Mouse (Mus musculus) embryo, embryonic 9.5 days (tissue): ENCODE measurements around the gene Adnp.

Experiments used
- DNase-seq: peaks from one replicate; pipeline ENCODE4 v3.0.0-alpha.2; 2017; ENCODE audit errors: extremely low spot score

The Adnp gene

GRCm38 (mm10) chr2:168156361-168156760, 50.6 kb downstream of the Adnp start:
- no peak for DNase-seq

- DNase-seq: no peak
These were observed 51.2 kb downstream of the Adnp start for GRCm38 (mm10) chr2:168155666-168156065.

GRCm38 (mm10) chr2:168154090-168154881, 52.6 kb downstream of the Adnp start:
- DNase-seq: peak; percentile 97

- DNase-seq: no peak
These were observed 57.7 kb downstream of the Adnp start for GRCm38 (mm10) chr2:168149241-168149640.

DNA sequence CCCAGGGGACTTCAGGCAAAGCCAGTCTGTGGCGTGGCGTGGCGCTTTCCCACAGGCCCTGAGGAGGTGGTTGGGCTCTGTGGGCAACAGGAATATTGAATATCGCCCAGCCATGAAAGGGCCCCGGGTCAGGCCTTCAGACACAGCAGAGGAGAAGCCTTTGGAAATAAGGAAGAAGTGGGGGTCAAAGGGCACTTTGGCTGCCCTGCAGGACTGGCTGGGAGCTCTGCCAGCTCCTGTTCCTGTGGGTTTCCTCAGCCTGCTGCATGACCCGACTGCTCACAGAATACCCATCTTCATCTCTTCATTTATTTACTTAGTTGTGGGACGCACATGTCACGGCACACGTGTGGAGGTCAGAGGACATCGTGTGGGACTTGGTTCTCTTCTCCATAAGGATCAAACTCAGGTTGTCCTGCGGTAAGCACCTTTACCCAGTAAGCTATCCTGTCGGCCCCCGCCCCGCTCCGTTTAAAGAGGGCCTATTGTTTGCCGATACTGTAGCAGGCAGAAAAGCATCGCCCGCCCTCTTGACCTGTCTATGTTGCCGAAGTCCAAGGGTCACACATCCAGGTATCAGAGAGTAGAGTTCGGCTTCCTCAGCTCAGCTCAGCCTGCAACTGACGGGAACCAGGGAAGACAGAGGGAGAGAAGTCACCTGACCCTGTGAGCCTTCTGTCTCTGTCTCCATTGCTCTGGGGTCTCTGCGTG, 59.0 kb downstream of the Adnp start:
- no peak for DNase-seq

DNA sequence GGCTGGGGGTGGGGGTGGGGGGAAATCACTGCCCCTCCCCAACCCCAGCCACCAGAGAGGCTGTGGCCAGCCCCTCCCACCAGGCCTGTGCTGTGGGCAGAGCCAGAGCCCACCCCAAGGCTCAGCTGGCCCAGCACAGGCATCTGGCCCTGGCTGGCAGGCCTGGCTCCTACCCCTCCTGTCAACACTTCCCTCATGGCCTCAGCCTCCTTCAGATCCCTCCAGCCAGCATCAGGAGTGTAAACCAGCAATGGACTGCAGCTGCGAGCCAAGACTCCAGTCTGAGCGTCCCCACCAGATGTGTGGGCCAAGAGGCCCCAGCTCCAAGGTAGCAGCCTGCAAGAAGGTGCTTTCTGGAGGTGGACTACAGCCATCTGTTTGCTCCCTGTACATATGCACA, 61.5 kb downstream of the Adnp start:
- DNase-seq: no peak

DNA sequence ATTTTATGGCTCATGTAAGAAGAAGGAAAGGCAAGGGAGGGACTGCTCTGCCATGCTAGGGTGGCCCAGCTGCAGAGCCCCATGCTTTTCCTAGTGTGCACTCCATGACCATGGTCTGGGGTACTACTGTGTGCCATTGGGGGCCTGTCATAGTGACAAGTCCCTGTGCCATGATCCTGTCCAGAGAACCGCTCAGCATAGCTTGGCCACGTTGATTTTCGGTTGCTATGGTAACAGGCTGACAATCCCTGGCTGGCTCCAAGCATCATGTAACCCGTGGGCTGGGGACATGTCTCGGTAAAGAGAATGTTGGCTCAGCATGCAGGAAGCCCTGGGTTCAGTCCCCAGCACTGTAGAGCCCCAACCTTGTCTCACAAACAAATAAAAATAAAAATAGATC, 63.1 kb downstream of the Adnp start:
- no peak for DNase-seq

DNA sequence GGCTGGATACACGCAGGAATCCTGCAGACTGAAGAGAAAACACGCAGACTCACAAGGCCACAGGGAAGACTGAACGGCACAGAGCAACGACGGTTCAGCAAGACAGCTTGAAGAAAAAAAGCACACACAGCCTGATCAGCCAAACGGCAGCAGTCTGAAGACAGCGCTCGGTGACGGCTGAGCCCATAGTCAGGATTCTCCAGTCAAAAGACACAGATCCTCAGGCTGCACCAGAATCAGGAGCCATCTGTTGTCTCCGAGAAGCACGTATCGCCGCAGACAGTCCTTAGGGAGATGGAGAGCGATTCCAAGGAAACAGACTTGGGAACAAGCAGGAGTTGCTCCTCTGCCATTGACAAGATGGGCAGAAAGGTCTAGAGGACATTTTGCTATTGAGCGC, 69.8 kb downstream of the Adnp start:
- DNase-seq: no peak
